Mouse (Mus musculus) myocyte (in vitro differentiated cells): ENCODE measurements at regions not wholly inside any gene's neighbourhood (a gene's known extent, or its start where the extent isn't known, plus 50 kb on each side); places are given as distances from the start of the nearest gene placed in this dataset.

Experiments
- H3K27me3 ChIP-seq: one replicate; pipeline ENCODE4 v1.6.1; 2011; ENCODE audit not compliant: control insufficient read depth, insufficient read depth, insufficient read length
- H3K36me3 ChIP-seq: one replicate; pipeline ENCODE4 v1.6.1; 2011; ENCODE audit not compliant: control insufficient read depth, insufficient read depth
- H3K4me2 ChIP-seq: one replicate; pipeline ENCODE4 v1.6.1; 2011; ENCODE audit warnings: low read depth, control low read depth
- H3K4me3 ChIP-seq: one replicate; pipeline ENCODE4 v1.5.1; 2011; ENCODE audit warnings: mild to moderate bottlenecking, control low read depth, moderate library complexity
- H3K79me2 ChIP-seq: one replicate; pipeline ENCODE4 v1.6.1; 2011; ENCODE audit not compliant: control insufficient read depth, insufficient read depth
- H3ac ChIP-seq: one replicate; pipeline ENCODE4 v1.6.1; 2011; ENCODE audit not compliant: control insufficient read depth, insufficient read length
- CEBPB ChIP-seq: IDR thresholded peaks from 2 replicates; pipeline ENCODE4 v1.6.1; 2011; ENCODE audit warnings: mild to moderate bottlenecking, moderate library complexity; ENCODE audit not compliant: poor library complexity, insufficient read depth, severe bottlenecking
- E2F4 ChIP-seq: IDR thresholded peaks from one replicate; pipeline ENCODE4 v1.6.1; 2011; ENCODE audit warnings: mild to moderate bottlenecking, control low read depth, moderate library complexity; ENCODE audit not compliant: insufficient read depth
- MAX ChIP-seq: IDR thresholded peaks from one replicate; pipeline ENCODE4 v1.6.1; 2011; ENCODE audit warnings: low read depth, mild to moderate bottlenecking, control low read depth
- MYOD1 ChIP-seq, 3 experiments: IDR thresholded peaks; one replicate each; pipeline ENCODE4 v1.6.1; 2011; ENCODE audit warnings: control low read depth in 2 of 3, low read depth in 2 of 3, mild to moderate bottlenecking in 2 of 3, moderate library complexity in 1 of 3; ENCODE audit not compliant: insufficient read length in 2 of 3, control insufficient read depth in 1 of 3
- MYOG ChIP-seq, 3 experiments: IDR thresholded peaks; one replicate each; pipeline ENCODE4 v1.6.1; 2011; ENCODE audit warnings: control low read depth in 2 of 3, low read depth in 2 of 3, mild to moderate bottlenecking in 2 of 3; ENCODE audit not compliant: insufficient read length in 2 of 3, control insufficient read depth in 1 of 3, insufficient read depth in 1 of 3
- POLR2A ChIP-seq: IDR thresholded peaks from one replicate; pipeline ENCODE4 v1.6.1; 2011; ENCODE audit warnings: low read depth, mild to moderate bottlenecking, control low read depth, moderate library complexity; ENCODE audit not compliant: insufficient read length
- POLR2AphosphoS2 ChIP-seq: IDR thresholded peaks from one replicate; pipeline ENCODE4 v1.6.1; 2011; ENCODE audit warnings: low read depth, control low read depth; ENCODE audit not compliant: insufficient read length
- REST ChIP-seq: IDR thresholded peaks from one replicate; pipeline ENCODE4 v1.6.1; 2011; ENCODE audit warnings: mild to moderate bottlenecking, control low read depth, moderate library complexity; ENCODE audit not compliant: insufficient read depth, insufficient read length
- SRF ChIP-seq: IDR thresholded peaks from one replicate; pipeline ENCODE4 v1.6.1; 2011; ENCODE audit warnings: low read depth; ENCODE audit not compliant: control insufficient read depth, insufficient read length
- TCF12 ChIP-seq: IDR thresholded peaks from one replicate; pipeline ENCODE4 v1.6.1; 2011; ENCODE audit warnings: mild to moderate bottlenecking, control low read depth; ENCODE audit not compliant: poor library complexity, insufficient read depth, severe bottlenecking
- TCF3 ChIP-seq: IDR thresholded peaks from one replicate; pipeline ENCODE4 v1.6.1; 2011; ENCODE audit warnings: low read depth, control low read depth; ENCODE audit not compliant: insufficient read length
- USF1 ChIP-seq: IDR thresholded peaks from one replicate; pipeline ENCODE4 v1.6.1; 2011; ENCODE audit warnings: low read depth, mild to moderate bottlenecking, control low read depth, moderate library complexity

DNA sequence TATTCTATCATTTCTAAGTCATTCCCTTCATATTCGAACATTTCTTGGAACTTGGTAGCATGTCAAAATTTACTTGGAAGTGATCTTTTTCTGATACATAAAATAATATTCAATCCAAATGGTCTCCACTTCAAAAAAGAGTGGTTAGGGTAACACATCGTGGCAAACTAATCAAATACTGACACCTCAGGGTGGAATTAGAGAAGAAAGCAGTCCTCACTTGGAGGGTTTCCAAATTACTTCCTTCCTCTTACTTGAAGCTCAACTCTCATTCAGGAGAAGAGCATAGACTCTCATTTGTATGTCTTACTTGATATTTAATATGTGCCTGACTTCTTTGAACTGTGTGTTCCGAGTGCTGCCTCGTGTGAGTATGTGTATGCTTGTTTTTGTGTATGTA, 220.3 kb downstream of the Mex3b start:
- Histone ChIP-seq H3K36me3 (no peaks in the 10 kb centered on the region), H3ac (no peak overlapping the region), H3K4me2 (no peak overlapping the region), H3K27me3 (no peaks in the 10 kb centered on the region), H3K79me2 (no peaks in the 10 kb centered on the region), H3K4me3 (no peak overlapping the region)
- TF ChIP-seq USF1 (no peak), E2F4 (no peak), CEBPB (no peak), SRF (no peak), MYOD1 (IDR thresholded peaks at IDR 0.05; ENCODE audit: control insufficient read depth in 1 of 3, insufficient read length in 2 of 3, low read depth in 2 of 3) (no peak), POLR2A (no peak), POLR2AphosphoS2 (no peak), REST (no peak), TCF3 (no peak)

DNA sequence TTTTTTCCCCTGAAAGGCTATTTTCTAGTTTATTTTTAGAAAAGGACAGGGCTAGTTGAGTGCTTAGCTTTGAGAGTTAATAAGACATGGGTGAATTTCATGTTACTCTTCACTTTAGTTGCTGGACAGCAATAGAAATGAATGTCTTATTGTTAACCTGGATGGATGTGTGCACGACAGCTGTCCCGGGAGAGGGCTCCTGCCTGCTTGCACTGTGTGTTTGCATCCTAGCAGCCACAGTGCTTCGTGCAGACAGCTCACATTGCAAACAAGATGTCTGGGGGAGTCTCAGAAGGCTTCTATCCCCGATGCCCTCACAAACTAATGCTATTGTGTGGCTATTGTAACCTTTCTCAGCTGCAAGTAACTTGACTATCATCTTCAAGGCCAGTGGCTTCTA, 221.0 kb downstream of the Mex3b start:
- H3K27me3 ChIP-seq: no peaks in the 10 kb centered on the region
- H3K36me3 ChIP-seq: no peaks in the 10 kb centered on the region
- H3K4me2 ChIP-seq: no peak overlapping the region
- no peaks in the 10 kb centered on the region for H3K79me2 ChIP-seq
- no peak overlapping the region for H3K4me3 ChIP-seq
- no peak overlapping the region for H3ac ChIP-seq
- peak in 2 of 3 experiments; percentile 44 to 68 for TF ChIP-seq MYOD1 (IDR thresholded peaks at IDR 0.05; ENCODE audit: control insufficient read depth in 1 of 3, insufficient read length in 2 of 3, low read depth in 2 of 3)
- TF ChIP-seq E2F4: no peak
- no peak for TF ChIP-seq POLR2AphosphoS2
- peak in 2 of 3 experiments; percentile 44 to 60 for TF ChIP-seq MYOG (IDR thresholded peaks at IDR 0.05; ENCODE audit: control insufficient read depth in 1 of 3, insufficient read depth in 1 of 3, insufficient read length in 2 of 3, low read depth in 2 of 3)

DNA sequence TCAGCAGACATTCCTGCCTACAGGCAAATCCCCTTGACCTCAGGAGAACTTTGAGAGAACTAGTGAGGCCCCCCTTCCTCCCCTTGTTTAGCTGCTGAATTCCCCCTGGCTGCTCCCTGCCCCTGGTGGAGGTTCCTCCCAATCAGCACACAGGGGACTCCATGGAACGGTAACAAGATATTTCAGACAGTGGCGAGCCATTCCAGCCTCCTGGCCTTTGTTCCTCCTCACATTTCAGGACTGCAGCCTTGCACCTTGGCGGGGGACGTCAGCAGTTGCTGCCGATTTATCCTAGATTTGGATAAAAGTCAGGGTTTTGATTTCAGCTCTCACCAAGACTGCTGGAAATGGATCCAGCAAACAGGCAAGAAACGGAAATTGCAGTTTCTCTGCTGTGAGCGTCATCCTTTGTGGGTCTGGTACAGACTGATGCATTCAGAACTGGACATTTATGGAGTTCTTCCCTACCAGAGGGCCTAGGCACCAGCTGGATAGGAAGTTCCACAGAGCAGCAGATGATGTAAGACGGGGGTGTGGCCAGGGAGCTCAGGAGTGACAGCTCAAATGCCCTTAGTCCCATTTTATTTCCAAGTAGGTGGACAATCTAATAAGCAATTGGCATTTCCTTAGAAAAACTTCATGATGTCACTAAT, 222.3 kb downstream of the Mex3b start:
- Histone ChIP-seq H3ac (no peak overlapping the region), H3K27me3 (no peaks in the 10 kb centered on the region), H3K36me3 (no peaks in the 10 kb centered on the region), H3K4me3 (no peak overlapping the region), H3K79me2 (no peaks in the 10 kb centered on the region), H3K4me2 (peak overlapping the region; percentile 60)
- TF ChIP-seq MAX (no peak), CEBPB (no peak), TCF3 (no peak)

GRCm38 (mm10) chr7:83093923-83094355, 226.8 kb downstream of the Mex3b start:
- Histone ChIP-seq H3K27me3 (no peaks in the 10 kb centered on the region), H3ac (no peak overlapping the region), H3K79me2 (no peaks in the 10 kb centered on the region), H3K4me3 (no peak overlapping the region), H3K4me2 (no peak overlapping the region), H3K36me3 (no peaks in the 10 kb centered on the region)
- TF ChIP-seq MAX (no peak), CEBPB (no peak), USF1 (no peak), TCF3 (peak; percentile 27), REST (no peak), POLR2A (no peak), MYOD1 (IDR thresholded peaks at IDR 0.05; ENCODE audit: control insufficient read depth in 1 of 3, insufficient read length in 2 of 3, low read depth in 2 of 3) (peak in 2 of 3 experiments; percentile 88 to 97), POLR2AphosphoS2 (no peak), TCF12 (peak; percentile 94), MYOG (IDR thresholded peaks at IDR 0.05; ENCODE audit: control insufficient read depth in 1 of 3, insufficient read depth in 1 of 3, insufficient read length in 2 of 3, low read depth in 2 of 3) (peak; percentile 88 to 97 (median 91)), SRF (no peak), E2F4 (no peak)

- no peak overlapping the region for H3K4me3 ChIP-seq
- H3ac ChIP-seq: no peak overlapping the region
- H3K4me2 ChIP-seq: no peak overlapping the region
- H3K27me3 ChIP-seq: no peaks in the 10 kb centered on the region
- no peak for TF ChIP-seq POLR2AphosphoS2
- no peak for TF ChIP-seq SRF
- peak in 1 of 3 experiments; percentile 26 for TF ChIP-seq MYOD1 (IDR thresholded peaks at IDR 0.05; ENCODE audit: control insufficient read depth in 1 of 3, insufficient read length in 2 of 3, low read depth in 2 of 3)
- TF ChIP-seq USF1: no peak
- TF ChIP-seq MYOG (IDR thresholded peaks at IDR 0.05; ENCODE audit: control insufficient read depth in 1 of 3, insufficient read depth in 1 of 3, insufficient read length in 2 of 3, low read depth in 2 of 3): peak in 1 of 3 experiments; percentile 44
- no peaks in the 10 kb centered on the region for H3K36me3 ChIP-seq
- H3K79me2 ChIP-seq: no peaks in the 10 kb centered on the region
Measured at GRCm38 (mm10) chr7:83094899-83095298, 227.8 kb downstream of the Mex3b start.
